Mouse (Mus musculus): ENCODE measurements around the gene Cmtm4. TPM values are rescaled to one million over a fixed set of nuclear protein-coding genes. Genes with fewer than 3 reads are reported as not detected.

Cmtm4 gene
- 18.6 and 19.0 TPM in 2 replicates for polyA plus RNA-seq (2012; rRNA removed)

GRCm38 (mm10) chr8:104395703-104396357 is at the start of gene Cmtm4:
Cmtm4 (minus strand) TSS chr8:104395807.

GRCm38 (mm10) chr8:104442299-104443124 is 46.9 kb upstream of the Cmtm4 start, which contains the start of gene Dync1li2:
Dync1li2 (minus strand) TSS chr8:104443047.

GRCm38 (mm10) chr8:104339229-104339982 is 56.2 kb downstream of the Cmtm4 start, which contains the start of gene Cmtm3:
Cmtm3 (plus strand) TSS chr8:104339410.

GRCm38 (mm10) chr8:104321930-104322329 is 73.7 kb downstream of the Cmtm4 start, which contains the start of gene Cmtm2b:
Cmtm2b (plus strand) TSS chr8:104322230.

GRCm38 (mm10) chr8:104321267-104321666 is 74.3 kb downstream of the Cmtm4 start, which contains the start of gene Gm11020:
Gm11020 (plus strand) TSS chr8:104321567.

GRCm38 (mm10) chr8:104309441-104310155 is 86.0 kb downstream of the Cmtm4 start, which contains the start of the genes Gm45711 and Cmtm1:
Gm45711 (minus strand) TSS chr8:104310081.
Cmtm1 (minus strand) TSS chr8:104310145.

Other genes starting within 250 kb of the Cmtm4 start
- 30.2 and 33.8 TPM in 2 replicates for gene Bean1, start 225.4 kb downstream of the Cmtm4 start, polyA plus RNA-seq (2012; rRNA removed)
- 35.1 and 35.8 TPM in 2 replicates for gene Tk2, start 147.2 kb downstream of the Cmtm4 start, polyA plus RNA-seq (2012; rRNA removed)
- 8.8 and 14.4 TPM in 2 replicates for gene Cklf, start 144.9 kb downstream of the Cmtm4 start, polyA plus RNA-seq (2012; rRNA removed)
- gene Cmtm2a, start 102.6 kb downstream of the Cmtm4 start, polyA plus RNA-seq (2012; rRNA removed), result 3.2 and 4.2 TPM in 2 replicates
- gene Gm45711, start 85.7 kb downstream of the Cmtm4 start, polyA plus RNA-seq (2012; rRNA removed), result 1.3 and 2.6 TPM in 2 replicates
- 0.07 and 0.14 TPM in 2 replicates for gene Cmtm1, start 85.7 kb downstream of the Cmtm4 start, polyA plus RNA-seq (2012; rRNA removed)
- not detected in 2 replicates for gene Gm11020, start 74.2 kb downstream of the Cmtm4 start, polyA plus RNA-seq (2012; rRNA removed)
- gene Cmtm2b, start 73.6 kb downstream of the Cmtm4 start, polyA plus RNA-seq (2012; rRNA removed), result 0.19 TPM in 1 of 2 replicates, not detected in the other
- 554 and 599 TPM in 2 replicates for gene Cmtm3, start 56.4 kb downstream of the Cmtm4 start, polyA plus RNA-seq (2012; rRNA removed)
- gene Dync1li2, start 47.2 kb upstream of the Cmtm4 start, polyA plus RNA-seq (2012; rRNA removed), result 14.7 and 16.0 TPM in 2 replicates
- 0.13 and 0.15 TPM in 2 replicates for gene Terb1, start 114.1 kb upstream of the Cmtm4 start, polyA plus RNA-seq (2012; rRNA removed)
- 3.4 and 5.2 TPM in 2 replicates for gene Nae1, start 138.8 kb upstream of the Cmtm4 start, polyA plus RNA-seq (2012; rRNA removed)
- 6.4 and 6.6 TPM in 2 replicates for gene Car7, start 138.9 kb upstream of the Cmtm4 start, polyA plus RNA-seq (2012; rRNA removed)
- gene Pdp2, start 195.6 kb upstream of the Cmtm4 start, polyA plus RNA-seq (2012; rRNA removed), result 6.2 and 6.5 TPM in 2 replicates
- 7.8 and 11.6 TPM in 2 replicates for gene Cdh16, start 228.6 kb upstream of the Cmtm4 start, polyA plus RNA-seq (2012; rRNA removed)
- gene Rrad, start 235.5 kb upstream of the Cmtm4 start, polyA plus RNA-seq (2012; rRNA removed), result 28.2 and 29.4 TPM in 2 replicates
- gene Ciao2b, start 246.2 kb upstream of the Cmtm4 start, polyA plus RNA-seq (2012; rRNA removed), result 35.4 and 51.4 TPM in 2 replicates